Mouse (Mus musculus) midbrain, embryonic 16.5 days (tissue): Measurements from ENCODE around the gene Zfpm1. TPM values are rescaled to one million over a fixed set of nuclear protein-coding genes. Genes with fewer than 3 reads are reported as not detected.
A peak's percentile ranks its signal among the peaks of the same experiment; 100 is the strongest.

ENCODE experiments used
- ATAC-seq: fragments of 200-750 bp; cut with Nextera tagmentation; 2 replicates; pipeline ENCODE4 v1.8.0; 2017; ENCODE audit warnings: moderate TSS enrichment
- H3K27ac ChIP-seq: fragments of 300-500 bp; sonication (generic); 2 replicates; pipeline ENCODE4 v1.5.1; 2014; ENCODE audit warnings: mild to moderate bottlenecking, low read length, mixed read lengths
- H3K27me3 ChIP-seq: fragments of 300-500 bp; sonication (generic); 2 replicates; pipeline ENCODE4 v1.6.1; 2014; ENCODE audit warnings: low read depth, low read length, mixed read lengths; ENCODE audit not compliant: control insufficient read depth, insufficient read depth
- H3K36me3 ChIP-seq: fragments of 300-500 bp; sonication (generic); 2 replicates; pipeline ENCODE4 v1.6.1; 2014; ENCODE audit warnings: mild to moderate bottlenecking, low read length, moderate library complexity, mixed read lengths; ENCODE audit not compliant: control insufficient read depth, insufficient read depth
- H3K4me1 ChIP-seq: fragments of 300-500 bp; sonication (generic); 2 replicates; pipeline ENCODE4 v1.6.1; 2014; ENCODE audit warnings: mild to moderate bottlenecking, low read length, mixed read lengths; ENCODE audit not compliant: control insufficient read depth, insufficient read depth
- H3K4me2 ChIP-seq: fragments of 300-500 bp; sonication (generic); 2 replicates; pipeline ENCODE4 v1.6.1; 2014; ENCODE audit warnings: mild to moderate bottlenecking, low read length, mixed read lengths
- H3K4me3 ChIP-seq: fragments of 300-500 bp; sonication (generic); 2 replicates; pipeline ENCODE4 v1.5.1; 2014; ENCODE audit warnings: low read depth, mild to moderate bottlenecking, low read length, moderate library complexity, mixed read lengths
- H3K9ac ChIP-seq: fragments of 300-500 bp; sonication (generic); 2 replicates; pipeline ENCODE4 v1.6.1; 2014; ENCODE audit warnings: low read depth, low read length, mixed read lengths
- H3K9me3 ChIP-seq: fragments of 300-500 bp; sonication (generic); replicated peaks from 2 replicates; pipeline ENCODE4 v1.6.1; 2014; ENCODE audit warnings: mild to moderate bottlenecking, low read length, mixed read lengths; ENCODE audit not compliant: control insufficient read depth, poor library complexity, severe bottlenecking
- WGBS: fragments of 180-500 bp; shearing (Covaris S2); extraction: QIAGEN DNeasy Blood & Tissue Kit; methylation state at CpG from one replicate; pipeline ENCODE4 v1.1.7; 2014; 5-methylcytosine and 5-hydroxymethylcytosine counted together
- polyA plus RNA-seq: library from polyadenylated mRNA; unstranded; fragments of >200 nt; fragmentation: Nextera tagmentation; extraction: Ambion mirVana; gene quantifications from 2 replicates; pipeline ENCODE4 v1.2.1, GENCODE M21; 2015

The Zfpm1 gene
- 0.77 and 1.2 TPM in 2 replicates for polyA plus RNA-seq

- 0% methylated on average over 18 of the region's 60 CpGs for whole genome bisulfite sequencing
- Histone ChIP-seq H3K4me1 (peaks cover 27% of the 10 kb centered on the region; the same call in 1 of the 2 replicates), H3K9ac (peak within 1 kb of the TSS; percentile 82), H3K36me3 (no peaks in the 10 kb centered on the region), H3K9me3 (no peaks in the 10 kb centered on the region), H3K27me3 (no peaks in the 10 kb centered on the region; the same call in 1 of the 2 replicates), H3K4me3 (peak within 1 kb of the TSS; percentile 77), H3K4me2 (peak within 1 kb of the TSS; percentile 99), H3K27ac (peak within 1 kb of the TSS; percentile 38)
- ATAC-seq = no peak
These were observed at the start of gene Zfpm1 for GRCm38 (mm10) chr8:122282035-122282358. TSS of gene Zfpm1 (plus strand) at chr8:122282141.

- 39% methylated on average over 11 of the region's 11 CpGs for WGBS
- H3K4me1 ChIP-seq = peaks cover 11% of the 10 kb centered on the region
- ATAC-seq = no peak
- no peaks in the 10 kb centered on the region for H3K9me3 ChIP-seq
- H3K27ac ChIP-seq = no peak overlapping the region
- H3K36me3 ChIP-seq = no peaks in the 10 kb centered on the region
- H3K27me3 ChIP-seq = peaks cover 20% of the 10 kb centered on the region
- no peak overlapping the region for H3K4me2 ChIP-seq
- no peak overlapping the region for H3K4me3 ChIP-seq
- H3K9ac ChIP-seq = no peak overlapping the region
These were observed 47.9 kb upstream of the Zfpm1 start for GRCm38 (mm10) chr8:122234055-122234454.

GRCm38 (mm10) chr8:122236521-122236920 is 45.4 kb upstream of the Zfpm1 start:
- H3K4me1 ChIP-seq = no peaks in the 10 kb centered on the region
- no peaks in the 10 kb centered on the region for H3K36me3 ChIP-seq
- ATAC-seq = no peak
- no peak overlapping the region for H3K27ac ChIP-seq
- H3K4me3 ChIP-seq = no peak overlapping the region
- H3K4me2 ChIP-seq = no peak overlapping the region
- WGBS = 94% methylated on average over 3 of the region's 3 CpGs
- H3K27me3 ChIP-seq = peaks cover 3% of the 10 kb centered on the region
- H3K9me3 ChIP-seq = no peaks in the 10 kb centered on the region
- no peak overlapping the region for H3K9ac ChIP-seq

GRCm38 (mm10) chr8:122238225-122238624 is 43.7 kb upstream of the Zfpm1 start:
- Histone ChIP-seq H3K4me3 (no peak overlapping the region), H3K27me3 (no peaks in the 10 kb centered on the region), H3K4me1 (no peaks in the 10 kb centered on the region), H3K4me2 (no peak overlapping the region), H3K36me3 (no peaks in the 10 kb centered on the region), H3K27ac (no peak overlapping the region), H3K9me3 (no peaks in the 10 kb centered on the region), H3K9ac (no peak overlapping the region)
- ATAC-seq = no peak
- WGBS = 84% methylated on average over 11 of the region's 11 CpGs

GRCm38 (mm10) chr8:122238731-122239130 is 43.2 kb upstream of the Zfpm1 start:
- H3K4me1 ChIP-seq = no peaks in the 10 kb centered on the region
- H3K27me3 ChIP-seq = no peaks in the 10 kb centered on the region
- WGBS = 81% methylated on average over 8 of the region's 8 CpGs
- H3K4me2 ChIP-seq = no peak overlapping the region
- H3K4me3 ChIP-seq = no peak overlapping the region
- no peak overlapping the region for H3K27ac ChIP-seq
- no peak for ATAC-seq
- no peaks in the 10 kb centered on the region for H3K36me3 ChIP-seq
- H3K9me3 ChIP-seq = no peaks in the 10 kb centered on the region
- no peak overlapping the region for H3K9ac ChIP-seq

GRCm38 (mm10) chr8:122240241-122241026 is 41.5 kb upstream of the Zfpm1 start:
- ATAC-seq = no peak
- Histone ChIP-seq H3K36me3 (no peaks in the 10 kb centered on the region), H3K27me3 (no peaks in the 10 kb centered on the region), H3K9me3 (no peaks in the 10 kb centered on the region), H3K4me3 (no peak overlapping the region), H3K4me1 (no peaks in the 10 kb centered on the region), H3K9ac (no peak overlapping the region), H3K27ac (no peak overlapping the region), H3K4me2 (no peak overlapping the region)
- 79% methylated on average over 16 of the region's 16 CpGs for WGBS

- Histone ChIP-seq H3K9me3 (no peaks in the 10 kb centered on the region), H3K4me3 (no peak overlapping the region), H3K27ac (no peak overlapping the region), H3K4me1 (no peaks in the 10 kb centered on the region), H3K9ac (no peak overlapping the region), H3K36me3 (no peaks in the 10 kb centered on the region), H3K27me3 (no peaks in the 10 kb centered on the region), H3K4me2 (no peak overlapping the region)
- no peak for ATAC-seq
- 76% methylated on average over 4 of the region's 4 CpGs for WGBS
These were observed 38.6 kb upstream of the Zfpm1 start for GRCm38 (mm10) chr8:122243310-122243709.

- no peak overlapping the region for H3K27ac ChIP-seq
- no peaks in the 10 kb centered on the region for H3K4me1 ChIP-seq
- H3K27me3 ChIP-seq = no peaks in the 10 kb centered on the region
- no peak for ATAC-seq
- H3K9ac ChIP-seq = no peak overlapping the region
- no peak overlapping the region for H3K4me2 ChIP-seq
- WGBS = 75% methylated on average over 6 of the region's 6 CpGs
- H3K4me3 ChIP-seq = no peak overlapping the region
- no peaks in the 10 kb centered on the region for H3K9me3 ChIP-seq
- H3K36me3 ChIP-seq = no peaks in the 10 kb centered on the region
These were observed 36.8 kb upstream of the Zfpm1 start for GRCm38 (mm10) chr8:122245161-122245560.

- Histone ChIP-seq H3K36me3 (no peaks in the 10 kb centered on the region), H3K4me1 (no peaks in the 10 kb centered on the region), H3K4me2 (no peak overlapping the region), H3K27ac (no peak overlapping the region), H3K9me3 (no peaks in the 10 kb centered on the region), H3K9ac (no peak overlapping the region), H3K4me3 (no peak overlapping the region), H3K27me3 (no peaks in the 10 kb centered on the region)
- WGBS = 44% methylated on average over 12 of the region's 12 CpGs
- ATAC-seq = no peak
These were observed 35.4 kb upstream of the Zfpm1 start for GRCm38 (mm10) chr8:122246257-122247211.
